Mouse (Mus musculus) cerebellum, postnatal 14 days (tissue): ENCODE measurements at regions not wholly inside any gene's neighbourhood (a gene's known extent, or its start where the extent isn't known, plus 50 kb on each side); places are given as distances from the start of the nearest gene placed in this dataset.

Experiments
- DNase-seq, 2 experiments: peaks; one replicate each; pipeline ENCODE4 v3.0.0; 2021; ENCODE audit warnings: mixed read lengths in 2 of 2

- peak; percentile 52 to 59 for DNase-seq
Measured at GRCm38 (mm10) chr16:5672871-5673270, 212.3 kb upstream of the Rbfox1 start.

GRCm38 (mm10) chr16:5668403-5668967, 216.7 kb upstream of the Rbfox1 start:
- DNase-seq, result no peak

- DNase-seq, result peak; percentile 19 to 37
Measured at GRCm38 (mm10) chr16:5661918-5662317, 223.2 kb upstream of the Rbfox1 start.

- peak in 1 of 2 experiments; percentile 11 for DNase-seq
Measured at GRCm38 (mm10) chr16:5651551-5651950, 233.6 kb upstream of the Rbfox1 start.

- peak in 1 of 2 experiments; percentile 13 for DNase-seq
Measured at GRCm38 (mm10) chr16:5651002-5651401, 234.2 kb upstream of the Rbfox1 start.

GRCm38 (mm10) chr16:5639956-5640355, 245.2 kb upstream of the Rbfox1 start:
- no peak for DNase-seq

- no peak for DNase-seq
Measured at GRCm38 (mm10) chr16:5629996-5630395, 255.2 kb upstream of the Rbfox1 start.

GRCm38 (mm10) chr16:5627910-5628309, 257.2 kb upstream of the Rbfox1 start:
- no peak for DNase-seq

- DNase-seq, result no peak
Measured at GRCm38 (mm10) chr16:5627117-5627909, 257.8 kb upstream of the Rbfox1 start.

- no peak for DNase-seq
Measured at GRCm38 (mm10) chr16:5625159-5625558, 260.0 kb upstream of the Rbfox1 start.

- no peak for DNase-seq
Measured at GRCm38 (mm10) chr16:5620566-5620965, 264.6 kb upstream of the Rbfox1 start.

GRCm38 (mm10) chr16:5616356-5616755, 268.8 kb upstream of the Rbfox1 start:
- DNase-seq, result no peak

- peak; percentile 12 to 20 for DNase-seq
Measured at GRCm38 (mm10) chr16:5595359-5595758, 289.8 kb upstream of the Rbfox1 start.

- no peak for DNase-seq
Measured at GRCm38 (mm10) chr16:5578333-5578732, 306.8 kb upstream of the Rbfox1 start.

- no peak for DNase-seq
Measured at GRCm38 (mm10) chr16:5572780-5573179, 312.4 kb upstream of the Rbfox1 start.

- no peak for DNase-seq
Measured at GRCm38 (mm10) chr16:5570619-5571018, 314.5 kb upstream of the Rbfox1 start.

GRCm38 (mm10) chr16:5569101-5569500, 313.3 kb upstream of the Eef2kmt start:
- DNase-seq, result no peak

- DNase-seq, result no peak
Measured at GRCm38 (mm10) chr16:5549026-5549425, 293.2 kb upstream of the Eef2kmt start.

GRCm38 (mm10) chr16:5548602-5549001, 292.8 kb upstream of the Eef2kmt start:
- DNase-seq, result no peak

GRCm38 (mm10) chr16:5546808-5547207, 291.0 kb upstream of the Eef2kmt start:
- no peak for DNase-seq

GRCm38 (mm10) chr16:5545801-5546200, 290.0 kb upstream of the Eef2kmt start:
- DNase-seq, result no peak

- no peak for DNase-seq
Measured at GRCm38 (mm10) chr16:5544436-5544835, 288.7 kb upstream of the Eef2kmt start.

- no peak for DNase-seq
Measured at GRCm38 (mm10) chr16:5538836-5539510, 283.2 kb upstream of the Eef2kmt start.
